In genomic region chr1:56750693-56751092, GRCm38 (mm10) we compare ENCODE assay signal across 22 mouse cellular contexts.
"Had no signal": no experiment of that assay in that cellular context is flagged by ENCODE, and none has a peak within 500 bp of the region (broad histone marks: within the 10 kb centered on the region; RNA-seq: fewer than 3 reads in every experiment).

No protein-coding gene starts in this region.

- H3K4me3 ChIP-seq: heart, adult 2 months; heart, embryonic 13.5 days; heart, embryonic 15.5 days; hindbrain, embryonic 13.5 days; hindbrain, embryonic 15.5 days; kidney, embryonic 15.5 days; limb, embryonic 13.5 days; limb, embryonic 15.5 days; liver, embryonic 12.5 days had no signal

- DNase-seq: gastrocnemius, postnatal 14 days; gastrocnemius, postnatal 36 days; heart, adult 2 months; heart, postnatal 14 days; heart, postnatal 36 days; kidney, adult 11 months; kidney, adult 2 months; kidney, adult 9 months; kidney, postnatal 14 days; kidney, postnatal 36 days; layer of hippocampus, postnatal 36 days; left cerebral cortex, postnatal 4 days had no signal

- H3K4me1 ChIP-seq: heart, embryonic 13.5 days; heart, embryonic 15.5 days; hindbrain, embryonic 13.5 days; hindbrain, embryonic 15.5 days; kidney, embryonic 15.5 days; limb, embryonic 13.5 days; limb, embryonic 15.5 days; liver, embryonic 12.5 days had no signal

- H3K27me3 ChIP-seq: heart, embryonic 13.5 days; heart, embryonic 15.5 days; hindbrain, embryonic 13.5 days; hindbrain, embryonic 15.5 days; kidney, embryonic 15.5 days; limb, embryonic 13.5 days; limb, embryonic 15.5 days; liver, embryonic 12.5 days had no signal

- H3K27ac ChIP-seq: heart, adult 2 months; heart, embryonic 13.5 days; heart, embryonic 15.5 days; hindbrain, embryonic 13.5 days; hindbrain, embryonic 15.5 days; kidney, embryonic 15.5 days; kidney, postnatal 0 days; limb, embryonic 13.5 days; limb, embryonic 15.5 days; liver, embryonic 12.5 days had no signal

- H3K36me3 ChIP-seq: heart, embryonic 13.5 days; heart, embryonic 15.5 days; hindbrain, embryonic 13.5 days; hindbrain, embryonic 15.5 days; kidney, embryonic 15.5 days; limb, embryonic 13.5 days; limb, embryonic 15.5 days; liver, embryonic 12.5 days had no signal

- H3K9me3 ChIP-seq: heart, embryonic 13.5 days; heart, embryonic 15.5 days; hindbrain, embryonic 13.5 days; hindbrain, embryonic 15.5 days; kidney, embryonic 15.5 days; limb, embryonic 13.5 days; limb, embryonic 15.5 days; liver, embryonic 12.5 days had no signal

- ATAC-seq: intestine, embryonic 16.5 days; liver, embryonic 12.5 days had no signal
